Mouse (Mus musculus): ENCODE data around the gene Chaf1b. TPM values are rescaled to one million over a fixed set of nuclear protein-coding genes. Genes with fewer than 3 reads are reported as not detected.

Gene Chaf1b
- 10 to 100 TPM; 21.2 to 23.1 TPM for total RNA-seq (2023)

GRCm38 (mm10) chr16:93883423-93884085, at the start of gene Chaf1b:
Chaf1b (plus strand) TSS chr16:93883901.

Other genes with a start within 250 kb of the Chaf1b start
- 1 to 10 TPM; 2.1 to 2.3 TPM for gene Cbr3, start 200.7 kb upstream of the Chaf1b start, total RNA-seq (2023)
- 10 to 100 TPM; 68.6 to 77.9 TPM for gene Dop1b, start 172.0 kb upstream of the Chaf1b start, total RNA-seq (2023)
- gene Morc3, start 51.8 kb upstream of the Chaf1b start, total RNA-seq (2023), result 100 to 1,000 TPM; 115 to 144 TPM
- not detected for gene Cldn14, start 124.9 kb downstream of the Chaf1b start, total RNA-seq (2023)
- not detected for gene Sim2, start 201.0 kb downstream of the Chaf1b start, total RNA-seq (2023)

All from neutrophil, adult 83 days (primary cell).